Mouse (Mus musculus): ENCODE results near the gene Rasal2. TPM values are rescaled to one million over a fixed set of nuclear protein-coding genes. Genes with fewer than 3 reads are reported as not detected.
A peak's percentile ranks its signal among the peaks of the same experiment; 100 is the strongest.

Gene Rasal2
- polyA plus RNA-seq, 1 experiment from 2014 or later, result 9.5 TPM

DNA sequence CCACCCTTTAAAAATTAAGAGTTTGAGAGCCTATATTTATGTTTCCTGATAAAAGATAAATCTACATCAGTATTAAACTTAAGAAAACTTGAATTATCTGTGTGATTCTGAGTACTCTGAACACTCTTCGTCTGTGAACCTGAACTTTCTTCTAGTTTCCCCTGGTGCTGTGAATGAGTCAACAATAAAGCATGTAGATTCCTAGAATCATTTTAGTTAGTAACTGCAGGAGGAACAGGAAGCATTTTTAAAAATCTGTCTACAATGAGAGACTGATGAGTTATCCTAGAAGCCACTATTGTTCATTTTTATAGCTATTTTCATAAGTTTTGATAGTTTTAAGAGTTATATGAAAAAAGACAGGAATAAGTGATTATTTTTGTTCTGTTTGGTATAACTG lies 111.1 kb downstream of the Rasal2 start:
- H3K36me3 ChIP-seq, result no peaks in the 10 kb centered on the region
- H3K27ac ChIP-seq, result no peak overlapping the region
- no peak overlapping the region for H3K4me3 ChIP-seq
- H3K9me3 ChIP-seq, result no peaks in the 10 kb centered on the region
- H3K9ac ChIP-seq, result no peak overlapping the region
- no peaks in the 10 kb centered on the region for H3K27me3 ChIP-seq
- H3K4me1 ChIP-seq, result no peaks in the 10 kb centered on the region
- no peak overlapping the region for H3K4me2 ChIP-seq
- WGBS, result 61% methylated on average over 1 of the region's 1 CpGs
- no peak for ATAC-seq (ENCODE audit: borderline replicate concordance, extremely low read depth, low FRiP score, low TSS enrichment)

DNA sequence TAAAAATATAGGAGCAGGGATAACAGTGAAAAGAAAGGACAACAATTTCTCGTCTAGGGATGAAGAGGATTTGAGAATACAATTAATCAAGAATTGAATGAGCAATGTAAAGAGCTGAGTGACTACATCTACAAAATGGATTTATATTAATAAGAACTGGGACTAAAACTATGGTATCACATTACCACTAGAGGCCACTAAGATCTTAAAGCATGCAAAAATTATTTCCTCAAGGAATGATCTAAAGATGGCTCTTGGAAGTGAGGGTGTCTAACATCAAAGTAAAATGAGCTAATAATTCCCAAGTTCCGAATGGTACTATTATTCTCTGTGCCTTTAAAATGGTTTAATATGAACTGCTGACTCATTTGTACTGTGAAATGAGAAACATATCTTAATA lies 112.8 kb downstream of the Rasal2 start:
- no peak for ATAC-seq (ENCODE audit: borderline replicate concordance, extremely low read depth, low FRiP score, low TSS enrichment)
- Histone ChIP-seq H3K9ac (no peak overlapping the region), H3K4me3 (no peak overlapping the region), H3K27me3 (no peaks in the 10 kb centered on the region), H3K4me1 (no peaks in the 10 kb centered on the region), H3K36me3 (no peaks in the 10 kb centered on the region), H3K27ac (no peak overlapping the region), H3K9me3 (no peaks in the 10 kb centered on the region), H3K4me2 (no peak overlapping the region)
- 67% methylated on average over 2 of the region's 2 CpGs for WGBS

DNA sequence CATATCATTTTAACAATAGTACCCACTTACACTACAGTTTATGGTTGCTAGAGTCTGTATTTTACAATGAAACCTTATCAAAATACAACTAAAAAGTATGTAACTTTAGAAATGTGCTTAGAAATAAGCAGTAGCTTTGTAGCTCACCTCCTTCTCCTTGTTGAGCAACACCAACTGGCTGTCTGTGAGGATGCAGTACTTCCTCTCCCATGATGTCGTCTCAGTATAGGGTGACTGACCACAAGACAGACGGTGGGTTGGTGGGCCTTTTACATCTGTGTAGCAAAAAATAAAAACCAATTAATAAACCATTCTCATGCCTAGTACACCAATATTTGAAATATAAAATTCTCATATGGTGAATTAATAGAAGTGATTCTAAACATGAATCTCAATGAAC lies 113.4 kb downstream of the Rasal2 start:
- H3K27ac ChIP-seq, result no peak overlapping the region
- H3K4me3 ChIP-seq, result no peak overlapping the region
- H3K36me3 ChIP-seq, result no peaks in the 10 kb centered on the region
- 78% methylated on average over 2 of the region's 2 CpGs for WGBS
- H3K4me1 ChIP-seq, result no peaks in the 10 kb centered on the region
- ATAC-seq (ENCODE audit: borderline replicate concordance, extremely low read depth, low FRiP score, low TSS enrichment), result no peak
- no peak overlapping the region for H3K4me2 ChIP-seq
- no peak overlapping the region for H3K9ac ChIP-seq
- H3K27me3 ChIP-seq, result no peaks in the 10 kb centered on the region
- no peaks in the 10 kb centered on the region for H3K9me3 ChIP-seq

DNA sequence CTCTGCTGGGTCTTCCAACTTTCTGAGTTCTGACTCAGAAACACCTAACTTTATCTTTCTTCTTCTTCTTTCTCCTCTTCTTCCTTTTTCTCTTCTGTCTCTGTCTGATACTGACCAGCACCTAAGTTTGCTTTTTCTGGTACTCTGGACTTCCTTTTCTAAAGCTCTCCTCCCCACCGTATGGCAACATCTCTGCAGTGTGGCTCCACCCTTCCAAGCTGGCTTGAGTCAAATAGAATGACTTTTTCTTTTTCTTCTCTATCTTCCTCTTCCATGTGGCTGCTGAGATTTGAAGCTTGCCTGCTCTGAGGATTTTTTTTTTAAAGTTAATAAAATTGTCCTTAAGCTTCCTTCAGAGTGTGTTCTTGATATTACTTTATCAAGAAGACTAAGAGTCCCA lies 115.3 kb downstream of the Rasal2 start:
- Histone ChIP-seq H3K4me2 (no peak overlapping the region), H3K9ac (no peak overlapping the region), H3K36me3 (no peaks in the 10 kb centered on the region), H3K4me3 (no peak overlapping the region), H3K27ac (no peak overlapping the region), H3K4me1 (no peaks in the 10 kb centered on the region), H3K27me3 (no peaks in the 10 kb centered on the region), H3K9me3 (no peaks in the 10 kb centered on the region)
- 77% methylated on average over 1 of the region's 1 CpGs for WGBS
- no peak for ATAC-seq (ENCODE audit: borderline replicate concordance, extremely low read depth, low FRiP score, low TSS enrichment)

DNA sequence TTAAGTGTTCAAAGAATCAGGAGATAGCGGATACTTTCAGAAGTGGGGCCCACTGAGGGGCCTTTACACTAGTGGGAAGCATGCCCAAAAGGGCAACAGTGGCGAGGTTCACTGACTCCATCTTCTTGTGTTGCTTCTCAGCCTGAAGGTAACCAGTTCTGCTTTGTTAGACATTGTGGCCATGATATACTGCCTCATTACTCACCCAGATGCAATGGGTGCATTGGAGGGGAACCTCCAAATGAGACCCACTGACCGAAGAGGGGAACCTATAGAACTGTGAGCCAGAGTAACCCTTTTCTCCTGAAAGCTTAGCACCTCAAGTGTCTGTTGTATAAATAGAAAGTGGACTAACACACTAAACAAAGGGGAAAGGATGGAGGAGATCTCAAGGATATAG lies 116.5 kb downstream of the Rasal2 start:
- Histone ChIP-seq H3K36me3 (no peaks in the 10 kb centered on the region), H3K27ac (no peak overlapping the region), H3K4me2 (no peak overlapping the region), H3K9ac (no peak overlapping the region), H3K4me3 (no peak overlapping the region), H3K9me3 (no peaks in the 10 kb centered on the region), H3K27me3 (no peaks in the 10 kb centered on the region), H3K4me1 (no peaks in the 10 kb centered on the region)
- ATAC-seq (ENCODE audit: borderline replicate concordance, extremely low read depth, low FRiP score, low TSS enrichment), result no peak
- 84% methylated on average over 3 of the region's 3 CpGs for whole genome bisulfite sequencing

DNA sequence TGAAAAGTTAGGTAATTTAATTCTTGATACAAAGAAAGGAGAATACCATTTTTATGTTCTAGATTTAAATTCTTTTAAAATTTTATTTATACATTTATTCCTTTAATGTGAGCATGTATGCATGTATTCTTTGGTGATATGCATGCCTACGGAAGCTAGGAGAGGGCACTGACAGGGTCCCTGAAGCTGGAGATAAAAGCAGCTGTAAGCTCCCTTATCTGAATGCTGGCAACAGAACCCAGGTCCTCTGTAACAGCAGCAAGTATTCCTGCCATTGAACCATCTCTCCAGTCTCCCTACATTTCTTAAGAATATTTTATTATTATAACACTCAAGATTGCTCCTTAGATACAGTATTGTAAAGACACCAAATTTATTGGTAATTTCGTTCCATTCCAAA lies 122.2 kb downstream of the Rasal2 start:
- ATAC-seq (ENCODE audit: borderline replicate concordance, extremely low read depth, low FRiP score, low TSS enrichment), result no peak
- no peaks in the 10 kb centered on the region for H3K27me3 ChIP-seq
- WGBS, result 70% methylated on average over 2 of the region's 2 CpGs

DNA sequence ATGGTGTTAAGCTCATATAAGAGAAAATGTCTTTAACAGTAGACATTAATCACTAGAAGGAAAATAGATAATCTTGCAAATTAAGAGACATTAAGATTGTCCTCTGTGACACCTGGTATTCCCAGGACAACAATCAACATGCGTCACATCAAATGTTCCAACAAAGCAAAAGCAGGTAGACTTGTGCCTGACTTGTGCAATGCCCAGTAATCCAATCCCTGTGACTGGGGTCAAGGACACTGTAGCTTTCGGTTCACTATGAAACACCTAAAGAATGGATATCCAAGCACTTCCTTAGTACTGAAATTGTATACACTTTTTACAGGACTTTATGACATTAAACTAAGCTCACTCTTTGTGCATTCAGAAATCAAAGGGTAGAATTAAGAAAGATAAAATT lies 123.1 kb downstream of the Rasal2 start:
- 76% methylated on average over 2 of the region's 2 CpGs for WGBS
- no peaks in the 10 kb centered on the region for H3K4me1 ChIP-seq

More for the DNA sequence above, 122.2 kb downstream of the Rasal2 start:
- H3K4me1 ChIP-seq, result no peaks in the 10 kb centered on the region
- H3K36me3 ChIP-seq, result no peaks in the 10 kb centered on the region
- no peaks in the 10 kb centered on the region for H3K9me3 ChIP-seq
- H3K4me3 ChIP-seq, result no peak overlapping the region
- no peak overlapping the region for H3K27ac ChIP-seq
- H3K4me2 ChIP-seq, result no peak overlapping the region
- no peak overlapping the region for H3K9ac ChIP-seq

DNA sequence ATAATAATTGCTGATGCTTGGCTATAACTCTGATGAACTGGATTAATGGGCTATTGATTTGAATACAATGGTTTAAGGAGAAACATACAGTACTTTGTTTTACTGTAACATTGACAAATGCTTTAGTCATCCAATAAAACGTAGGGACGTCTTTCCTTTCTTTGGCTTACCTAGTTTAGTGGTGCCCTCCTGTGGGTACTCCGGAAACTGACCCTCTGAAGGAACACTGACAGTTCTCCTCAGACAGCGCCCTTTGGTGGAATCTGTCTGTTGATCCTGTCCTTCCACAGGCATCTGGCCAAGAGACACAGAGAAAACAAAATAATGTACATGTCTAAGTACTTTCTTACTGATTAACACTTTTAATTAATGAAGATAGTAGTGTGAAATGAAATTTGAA lies 125.8 kb downstream of the Rasal2 start:
- 8% methylated on average over 4 of the region's 4 CpGs for WGBS
- Histone ChIP-seq H3K9ac (no peak overlapping the region), H3K4me3 (no peak overlapping the region), H3K4me1 (no peaks in the 10 kb centered on the region), H3K27ac (no peak overlapping the region), H3K36me3 (no peaks in the 10 kb centered on the region), H3K9me3 (no peaks in the 10 kb centered on the region), H3K4me2 (no peak overlapping the region), H3K27me3 (no peaks in the 10 kb centered on the region)
- no peak for ATAC-seq (ENCODE audit: borderline replicate concordance, extremely low read depth, low FRiP score, low TSS enrichment)

More for the DNA sequence above, 123.1 kb downstream of the Rasal2 start:
- Histone ChIP-seq H3K4me2 (no peak overlapping the region), H3K4me3 (no peak overlapping the region), H3K27me3 (no peaks in the 10 kb centered on the region), H3K9ac (no peak overlapping the region), H3K27ac (no peak overlapping the region), H3K36me3 (no peaks in the 10 kb centered on the region), H3K9me3 (no peaks in the 10 kb centered on the region)
- no peak for ATAC-seq (ENCODE audit: borderline replicate concordance, extremely low read depth, low FRiP score, low TSS enrichment)

DNA sequence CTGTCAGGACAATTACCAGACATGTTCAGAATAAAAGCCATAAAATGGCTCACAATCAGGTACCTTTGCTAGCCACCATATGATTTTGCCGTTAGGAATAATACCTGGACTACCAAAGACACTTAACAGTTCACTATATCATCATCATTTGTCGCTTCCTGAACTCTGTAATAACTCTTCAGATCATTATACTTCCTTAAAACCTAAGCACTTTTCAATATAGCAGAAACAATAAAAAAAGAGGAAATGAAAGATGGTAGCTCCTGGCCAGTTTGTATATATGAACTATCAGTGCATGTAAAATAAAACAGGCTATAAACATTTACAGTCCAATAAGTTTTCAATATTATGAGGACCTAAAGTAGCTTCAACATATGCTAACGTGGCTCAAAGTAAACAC lies 127.0 kb downstream of the Rasal2 start:
- WGBS, result 77% methylated on average over 3 of the region's 3 CpGs
- no peaks in the 10 kb centered on the region for H3K36me3 ChIP-seq
- H3K4me3 ChIP-seq, result no peak overlapping the region
- no peaks in the 10 kb centered on the region for H3K4me1 ChIP-seq
- H3K27ac ChIP-seq, result no peak overlapping the region
- H3K9ac ChIP-seq, result no peak overlapping the region
- no peaks in the 10 kb centered on the region for H3K9me3 ChIP-seq
- no peak for ATAC-seq (ENCODE audit: borderline replicate concordance, extremely low read depth, low FRiP score, low TSS enrichment)
- H3K4me2 ChIP-seq, result no peak overlapping the region
- H3K27me3 ChIP-seq, result no peaks in the 10 kb centered on the region

DNA sequence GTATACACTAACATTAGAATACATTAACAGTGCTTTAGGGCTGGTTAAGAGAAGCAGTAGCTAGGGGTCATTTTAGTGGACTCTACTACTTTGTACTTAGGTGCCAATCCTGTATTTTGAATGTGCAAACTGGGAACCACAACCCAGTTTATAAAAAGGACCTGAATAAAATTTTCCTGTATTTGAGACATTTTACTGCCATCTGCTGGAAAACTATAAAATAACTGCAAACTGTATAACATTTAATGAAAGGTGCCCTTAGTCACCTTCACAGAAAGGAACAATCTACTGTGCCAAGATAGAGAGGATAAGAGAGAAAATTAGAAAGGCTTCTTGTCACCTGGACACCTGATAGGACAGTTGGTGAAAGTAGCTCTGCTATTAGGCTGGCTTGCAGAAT lies 131.6 kb downstream of the Rasal2 start:
- no peaks in the 10 kb centered on the region for H3K27me3 ChIP-seq
- H3K4me3 ChIP-seq, result no peak overlapping the region
- H3K9me3 ChIP-seq, result no peaks in the 10 kb centered on the region
- ATAC-seq (ENCODE audit: borderline replicate concordance, extremely low read depth, low FRiP score, low TSS enrichment), result no peak
- H3K36me3 ChIP-seq, result no peaks in the 10 kb centered on the region
- H3K4me1 ChIP-seq, result no peaks in the 10 kb centered on the region
- no peak overlapping the region for H3K9ac ChIP-seq
- H3K4me2 ChIP-seq, result no peak overlapping the region
- H3K27ac ChIP-seq, result no peak overlapping the region

DNA sequence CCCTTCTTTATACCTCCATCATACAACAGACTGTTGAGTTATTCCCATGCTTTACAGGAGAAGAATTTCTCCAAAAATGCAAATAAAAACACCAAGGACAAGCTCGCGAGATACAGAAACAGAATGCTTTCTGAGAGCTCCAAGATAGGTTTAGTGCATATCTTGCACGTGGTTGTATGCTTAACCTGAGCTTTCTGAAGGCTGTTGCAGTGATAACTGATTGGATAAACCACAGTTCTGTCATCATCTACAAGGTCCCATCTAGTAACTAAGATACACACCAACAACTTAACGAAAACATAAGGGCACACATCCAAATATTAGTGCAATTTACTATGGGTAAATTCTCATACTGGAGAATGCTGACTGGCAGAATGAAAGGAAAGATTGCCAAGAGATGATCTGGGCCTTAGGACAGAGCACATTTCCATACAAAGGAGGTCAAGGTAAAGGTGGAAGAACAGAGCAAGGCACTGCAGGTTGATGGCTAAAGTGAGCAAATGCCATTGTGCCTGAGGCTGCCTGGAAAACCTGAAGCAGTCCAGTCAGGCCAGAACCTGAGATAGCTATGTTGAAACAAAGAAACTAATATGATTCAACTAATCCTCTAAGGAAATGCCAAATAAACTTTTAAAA lies 136.6 kb downstream of the Rasal2 start:
- no peaks in the 10 kb centered on the region for H3K27me3 ChIP-seq
- WGBS, result 70% methylated on average over 4 of the region's 4 CpGs
- H3K9me3 ChIP-seq, result no peaks in the 10 kb centered on the region
- no peak for ATAC-seq (ENCODE audit: borderline replicate concordance, extremely low read depth, low FRiP score, low TSS enrichment)
- no peaks in the 10 kb centered on the region for H3K4me1 ChIP-seq
- H3K4me3 ChIP-seq, result no peak overlapping the region
- no peak overlapping the region for H3K4me2 ChIP-seq
- no peak overlapping the region for H3K9ac ChIP-seq
- H3K27ac ChIP-seq, result no peak overlapping the region
- no peaks in the 10 kb centered on the region for H3K36me3 ChIP-seq

DNA sequence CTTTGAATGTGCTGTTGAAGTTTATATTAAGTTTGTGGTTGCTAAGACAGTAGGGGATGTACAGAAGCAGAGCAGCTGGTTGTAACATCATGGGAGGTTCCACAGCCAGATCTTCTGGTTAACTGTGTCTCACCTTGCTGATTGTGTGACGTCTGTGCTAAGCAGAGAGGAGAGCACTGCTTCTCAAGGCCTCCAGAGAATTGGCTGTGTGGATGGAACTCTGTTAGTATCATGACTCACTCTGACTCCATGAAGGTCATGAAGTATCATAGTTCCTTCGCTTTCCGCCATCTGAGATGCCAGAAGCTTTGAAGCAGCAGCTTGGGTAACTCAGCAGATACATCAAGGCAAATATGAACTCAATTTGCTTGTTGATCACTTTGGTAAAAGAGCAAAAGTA lies 144.5 kb downstream of the Rasal2 start:
- WGBS, result 84% methylated on average over 3 of the region's 3 CpGs
- no peak overlapping the region for H3K27ac ChIP-seq
- ATAC-seq (ENCODE audit: borderline replicate concordance, extremely low read depth, low FRiP score, low TSS enrichment), result no peak
- H3K4me1 ChIP-seq, result no peaks in the 10 kb centered on the region
- H3K4me3 ChIP-seq, result no peak overlapping the region
- no peaks in the 10 kb centered on the region for H3K36me3 ChIP-seq
- H3K9me3 ChIP-seq, result no peaks in the 10 kb centered on the region
- no peak overlapping the region for H3K9ac ChIP-seq
- no peak overlapping the region for H3K4me2 ChIP-seq
- H3K27me3 ChIP-seq, result no peaks in the 10 kb centered on the region

DNA sequence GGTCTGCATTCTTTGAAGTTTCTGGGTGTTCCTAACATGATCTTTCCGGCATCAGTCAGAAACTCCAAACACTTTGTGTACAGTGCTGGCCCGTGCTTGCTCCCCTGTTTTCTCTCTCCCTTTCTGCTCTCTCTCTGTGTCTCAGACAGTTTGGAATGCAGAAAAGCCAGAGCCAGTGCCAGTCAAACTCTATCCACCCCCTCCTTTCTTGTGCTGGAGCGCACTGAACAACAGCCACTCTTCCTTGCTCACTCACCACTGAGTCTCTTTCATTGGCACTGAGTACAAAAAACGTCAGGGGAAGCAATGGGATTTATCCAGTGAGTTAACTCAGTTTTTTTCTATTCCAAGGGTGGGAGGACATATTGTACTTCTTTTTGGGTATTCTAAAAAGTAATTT lies 155.8 kb downstream of the Rasal2 start:
- Histone ChIP-seq H3K9me3 (no peaks in the 10 kb centered on the region), H3K36me3 (no peaks in the 10 kb centered on the region), H3K4me1 (no peaks in the 10 kb centered on the region), H3K27me3 (no peaks in the 10 kb centered on the region), H3K4me3 (no peak overlapping the region), H3K9ac (no peak overlapping the region), H3K27ac (no peak overlapping the region), H3K4me2 (no peak overlapping the region)
- 10% methylated on average over 4 of the region's 4 CpGs for WGBS
- ATAC-seq (ENCODE audit: borderline replicate concordance, extremely low read depth, low FRiP score, low TSS enrichment), result peak; percentile 76; the same call in 1 of the 2 replicates
